Mouse (Mus musculus): Measurements from ENCODE around the gene Hmgb3. TPM values are rescaled to one million over a fixed set of nuclear protein-coding genes. Genes with fewer than 3 reads are reported as not detected.
"Not testable (repeated sequence)": the region's sequence is repeated elsewhere in the genome, so short reads cannot be mapped to it uniquely, and the experiment has no call there.

Hmgb3 gene
- 32.0 and 57.0 TPM in 2 replicates for polyA plus RNA-seq (2011; ENCODE audit: insufficient read length, low read depth, missing spikeins)

GRCm38 (mm10) chrX:71555415-71556114 lies at the start of gene Hmgb3:
TSS of gene Hmgb3 (plus strand) at chrX:71555918.
- TF ChIP-seq CTCF (IDR thresholded peaks at IDR 0.05; ENCODE audit: borderline replicate concordance, insufficient read depth, low read length): no peak
- TF ChIP-seq POLR2A (IDR thresholded peaks at IDR 0.05; ENCODE audit: low read depth, low read length): peak; percentile 40; the same call in 1 of the 2 replicates
- H3K4me3 ChIP-seq (ENCODE audit: insufficient read depth, low read length): peak within 1 kb of the TSS; percentile 83
- no peaks in the 10 kb centered on the region; the same call in 1 of the 2 replicates for H3K4me1 ChIP-seq (ENCODE audit: control insufficient read depth, insufficient read depth, low read length)
- H3K27ac ChIP-seq (ENCODE audit: insufficient read depth, low read length): no peak within 1 kb of the TSS

GRCm38 (mm10) chrX:71506591-71506990 lies 49.1 kb upstream of the Hmgb3 start:
- H3K4me3 ChIP-seq (ENCODE audit: insufficient read depth, low read length); H3K4me1 ChIP-seq (ENCODE audit: control insufficient read depth, insufficient read depth, low read length); H3K27ac ChIP-seq (ENCODE audit: insufficient read depth, low read length): not testable (repeated sequence)

GRCm38 (mm10) chrX:71519252-71519651 lies 36.5 kb upstream of the Hmgb3 start:
- TF ChIP-seq CTCF (IDR thresholded peaks at IDR 0.05; ENCODE audit: borderline replicate concordance, insufficient read depth, low read length): no peak
- TF ChIP-seq POLR2A (IDR thresholded peaks at IDR 0.05; ENCODE audit: low read depth, low read length): no peak
- Histone ChIP-seq H3K4me1 (ENCODE audit: control insufficient read depth, insufficient read depth, low read length) (no peaks in the 10 kb centered on the region), H3K27ac (ENCODE audit: insufficient read depth, low read length) (no peak overlapping the region), H3K4me3 (ENCODE audit: insufficient read depth, low read length) (no peak overlapping the region)

- Histone ChIP-seq H3K4me1 (ENCODE audit: control insufficient read depth, insufficient read depth, low read length) (no peaks in the 10 kb centered on the region), H3K4me3 (ENCODE audit: insufficient read depth, low read length) (no peak overlapping the region), H3K27ac (ENCODE audit: insufficient read depth, low read length) (no peak overlapping the region)
- TF ChIP-seq POLR2A (IDR thresholded peaks at IDR 0.05; ENCODE audit: low read depth, low read length) (no peak), CTCF (IDR thresholded peaks at IDR 0.05; ENCODE audit: borderline replicate concordance, insufficient read depth, low read length) (no peak)
These were observed 32.8 kb upstream of the Hmgb3 start for GRCm38 (mm10) chrX:71522889-71523288.

GRCm38 (mm10) chrX:71524310-71524709 lies 31.4 kb upstream of the Hmgb3 start:
- Histone ChIP-seq H3K27ac (ENCODE audit: insufficient read depth, low read length) (no peak overlapping the region), H3K4me3 (ENCODE audit: insufficient read depth, low read length) (no peak overlapping the region), H3K4me1 (ENCODE audit: control insufficient read depth, insufficient read depth, low read length) (no peaks in the 10 kb centered on the region)
- no peak for TF ChIP-seq CTCF (IDR thresholded peaks at IDR 0.05; ENCODE audit: borderline replicate concordance, insufficient read depth, low read length)
- TF ChIP-seq POLR2A (IDR thresholded peaks at IDR 0.05; ENCODE audit: low read depth, low read length): no peak

GRCm38 (mm10) chrX:71525593-71526299 lies 30.0 kb upstream of the Hmgb3 start:
- no peak overlapping the region for H3K27ac ChIP-seq (ENCODE audit: insufficient read depth, low read length)
- no peak overlapping the region for H3K4me3 ChIP-seq (ENCODE audit: insufficient read depth, low read length)
- no peaks in the 10 kb centered on the region for H3K4me1 ChIP-seq (ENCODE audit: control insufficient read depth, insufficient read depth, low read length)
- TF ChIP-seq CTCF (IDR thresholded peaks at IDR 0.05; ENCODE audit: borderline replicate concordance, insufficient read depth, low read length): no peak

- TF ChIP-seq CTCF (IDR thresholded peaks at IDR 0.05; ENCODE audit: borderline replicate concordance, insufficient read depth, low read length) (no peak), POLR2A (IDR thresholded peaks at IDR 0.05; ENCODE audit: low read depth, low read length) (no peak)
- Histone ChIP-seq H3K4me3 (ENCODE audit: insufficient read depth, low read length) (no peak overlapping the region), H3K4me1 (ENCODE audit: control insufficient read depth, insufficient read depth, low read length) (no peaks in the 10 kb centered on the region), H3K27ac (ENCODE audit: insufficient read depth, low read length) (no peak overlapping the region)
These were observed 28.3 kb upstream of the Hmgb3 start for GRCm38 (mm10) chrX:71527461-71527860.

GRCm38 (mm10) chrX:71528150-71528549 lies 27.6 kb upstream of the Hmgb3 start:
- TF ChIP-seq POLR2A (IDR thresholded peaks at IDR 0.05; ENCODE audit: low read depth, low read length): no peak
- TF ChIP-seq CTCF (IDR thresholded peaks at IDR 0.05; ENCODE audit: borderline replicate concordance, insufficient read depth, low read length): no peak
- H3K4me1 ChIP-seq (ENCODE audit: control insufficient read depth, insufficient read depth, low read length): no peaks in the 10 kb centered on the region
- H3K4me3 ChIP-seq (ENCODE audit: insufficient read depth, low read length): no peak overlapping the region
- no peak overlapping the region for H3K27ac ChIP-seq (ENCODE audit: insufficient read depth, low read length)

- H3K4me3 ChIP-seq (ENCODE audit: insufficient read depth, low read length): no peak overlapping the region
- H3K4me1 ChIP-seq (ENCODE audit: control insufficient read depth, insufficient read depth, low read length): no peaks in the 10 kb centered on the region
- H3K27ac ChIP-seq (ENCODE audit: insufficient read depth, low read length): no peak overlapping the region
- TF ChIP-seq CTCF (IDR thresholded peaks at IDR 0.05; ENCODE audit: borderline replicate concordance, insufficient read depth, low read length) (no peak), POLR2A (IDR thresholded peaks at IDR 0.05; ENCODE audit: low read depth, low read length) (no peak)
These were observed 27.1 kb upstream of the Hmgb3 start for GRCm38 (mm10) chrX:71528646-71529045.

- H3K27ac ChIP-seq (ENCODE audit: insufficient read depth, low read length): no peak overlapping the region
- no peak overlapping the region for H3K4me3 ChIP-seq (ENCODE audit: insufficient read depth, low read length)
- TF ChIP-seq CTCF (IDR thresholded peaks at IDR 0.05; ENCODE audit: borderline replicate concordance, insufficient read depth, low read length): no peak
- no peak for TF ChIP-seq POLR2A (IDR thresholded peaks at IDR 0.05; ENCODE audit: low read depth, low read length)
- no peaks in the 10 kb centered on the region for H3K4me1 ChIP-seq (ENCODE audit: control insufficient read depth, insufficient read depth, low read length)
These were observed 23.1 kb upstream of the Hmgb3 start for GRCm38 (mm10) chrX:71532635-71533034.

Data from embryonic fibroblast, embryonic 13.5 days (primary cell).